Mouse (Mus musculus): ENCODE data around the gene Mapkbp1. TPM values are rescaled to one million over a fixed set of nuclear protein-coding genes. Genes with fewer than 3 reads are reported as not detected.

The Mapkbp1 gene
- polyA plus RNA-seq, 1 experiment from 2014 or later, result 3.8 TPM

- H3K79me2 ChIP-seq (ENCODE audit: inconsistent target), result no peaks in the 10 kb centered on the region
- no peaks in the 10 kb centered on the region for H3K36me3 ChIP-seq (ENCODE audit: inconsistent target)
- H3K4me3 ChIP-seq (ENCODE audit: inconsistent target), result no peak overlapping the region
- 92% methylated on average over 12 of the region's 12 CpGs for WGBS (ENCODE audit: missing documents)
- no peak overlapping the region for H3K27ac ChIP-seq
Observed at GRCm38 (mm10) chr2:120054771-120055552, 82.5 kb downstream of the Mapkbp1 start.

- Histone ChIP-seq H3K4me3 (ENCODE audit: inconsistent target) (no peak overlapping the region), H3K79me2 (ENCODE audit: inconsistent target) (no peaks in the 10 kb centered on the region), H3K27ac (no peak overlapping the region), H3K36me3 (ENCODE audit: inconsistent target) (no peaks in the 10 kb centered on the region)
- 83% methylated on average over 10 of the region's 10 CpGs for WGBS (ENCODE audit: missing documents)
Observed at GRCm38 (mm10) chr2:120055923-120056322, 83.4 kb downstream of the Mapkbp1 start.

DNA sequence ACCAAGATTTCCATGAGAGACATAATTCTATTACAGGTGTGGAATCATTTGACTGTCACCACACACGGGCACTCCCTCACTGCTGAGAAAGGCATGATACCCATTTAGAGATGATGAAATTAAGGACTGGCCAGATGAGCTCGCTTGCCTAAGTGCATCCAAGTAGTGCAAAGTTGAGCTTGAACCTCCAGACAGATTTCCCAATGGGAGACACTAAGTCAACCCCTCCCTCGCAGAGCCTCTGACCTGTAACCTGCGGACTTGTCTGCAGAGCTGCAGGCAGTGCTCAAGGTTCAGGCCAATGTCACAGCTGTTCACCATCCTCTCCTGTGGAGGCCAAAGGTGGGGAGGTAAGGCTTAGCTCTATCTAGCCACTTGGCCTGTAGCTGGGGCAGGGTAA is 86.3 kb downstream of the Mapkbp1 start:
- Histone ChIP-seq H3K4me3 (ENCODE audit: inconsistent target) (no peak overlapping the region), H3K79me2 (ENCODE audit: inconsistent target) (no peaks in the 10 kb centered on the region), H3K36me3 (ENCODE audit: inconsistent target) (no peaks in the 10 kb centered on the region), H3K27ac (no peak overlapping the region)
- 97% methylated on average over 4 of the region's 4 CpGs for whole genome bisulfite sequencing (ENCODE audit: missing documents)

DNA sequence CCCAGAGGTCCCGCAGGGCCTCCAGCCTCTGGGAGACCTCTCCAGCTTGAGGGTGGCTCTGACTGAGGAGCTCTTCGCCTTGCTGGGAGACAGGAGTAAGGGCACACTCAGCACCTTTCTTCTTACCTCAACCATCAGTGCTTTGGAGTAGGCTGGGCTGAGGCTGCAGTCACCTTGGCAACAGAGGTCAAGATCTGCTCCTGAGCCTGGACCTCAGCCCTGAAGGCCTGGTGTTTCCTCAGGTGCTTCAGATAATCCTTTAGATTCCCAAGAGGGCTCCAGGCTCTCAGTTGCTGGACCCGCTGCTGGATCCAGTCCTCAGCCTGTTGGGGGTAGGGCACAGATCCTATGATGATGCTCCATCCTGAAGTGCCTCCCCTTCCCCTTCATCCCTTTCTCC is 87.0 kb downstream of the Mapkbp1 start:
- H3K36me3 ChIP-seq (ENCODE audit: inconsistent target), result no peaks in the 10 kb centered on the region
- H3K79me2 ChIP-seq (ENCODE audit: inconsistent target), result no peaks in the 10 kb centered on the region
- WGBS (ENCODE audit: missing documents), result 90% methylated on average over 3 of the region's 3 CpGs
- H3K4me3 ChIP-seq (ENCODE audit: inconsistent target), result no peak overlapping the region
- H3K27ac ChIP-seq, result no peak overlapping the region

GRCm38 (mm10) chr2:120060190-120060589 is 87.7 kb downstream of the Mapkbp1 start:
- no peaks in the 10 kb centered on the region for H3K36me3 ChIP-seq (ENCODE audit: inconsistent target)
- 79% methylated on average over 6 of the region's 6 CpGs for WGBS (ENCODE audit: missing documents)
- H3K79me2 ChIP-seq (ENCODE audit: inconsistent target), result no peaks in the 10 kb centered on the region
- H3K27ac ChIP-seq, result no peak overlapping the region
- H3K4me3 ChIP-seq (ENCODE audit: inconsistent target), result no peak overlapping the region

GRCm38 (mm10) chr2:120060651-120061050 is 88.2 kb downstream of the Mapkbp1 start:
- 95% methylated on average over 9 of the region's 9 CpGs for WGBS (ENCODE audit: missing documents)
- Histone ChIP-seq H3K79me2 (ENCODE audit: inconsistent target) (no peaks in the 10 kb centered on the region), H3K36me3 (ENCODE audit: inconsistent target) (no peaks in the 10 kb centered on the region)

GRCm38 (mm10) chr2:120062248-120062647 is 89.7 kb downstream of the Mapkbp1 start:
- H3K27ac ChIP-seq, result no peak overlapping the region
- H3K4me3 ChIP-seq (ENCODE audit: inconsistent target), result no peak overlapping the region
- no peaks in the 10 kb centered on the region for H3K79me2 ChIP-seq (ENCODE audit: inconsistent target)
- 85% methylated on average over 7 of the region's 8 CpGs for whole genome bisulfite sequencing (ENCODE audit: missing documents)
- H3K36me3 ChIP-seq (ENCODE audit: inconsistent target), result no peaks in the 10 kb centered on the region

More at GRCm38 (mm10) chr2:120060651-120061050, 88.2 kb downstream of the Mapkbp1 start:
- Histone ChIP-seq H3K27ac (no peak overlapping the region), H3K4me3 (ENCODE audit: inconsistent target) (no peak overlapping the region)

DNA sequence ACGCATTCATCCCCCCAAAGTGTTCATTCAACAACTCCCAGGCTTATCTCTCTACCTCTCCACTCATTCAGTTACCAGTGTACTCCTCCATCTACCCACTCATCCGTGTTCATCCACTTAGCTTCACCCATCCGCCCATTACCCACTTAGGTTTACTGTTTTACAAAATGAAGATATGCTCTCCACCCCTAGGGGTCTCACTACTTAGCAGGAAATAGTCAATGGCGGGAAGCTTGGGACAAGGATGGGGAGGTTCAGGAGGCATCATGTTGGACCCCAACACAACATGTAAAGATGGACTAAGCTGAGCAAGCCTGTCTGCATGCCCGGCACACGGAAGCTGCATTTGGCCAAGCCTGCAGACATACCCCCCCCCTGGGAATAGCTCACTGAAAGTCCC is 92.1 kb downstream of the Mapkbp1 start:
- H3K4me3 ChIP-seq (ENCODE audit: inconsistent target), result no peak overlapping the region
- 84% methylated on average over 6 of the region's 6 CpGs for WGBS (ENCODE audit: missing documents)
- no peaks in the 10 kb centered on the region for H3K79me2 ChIP-seq (ENCODE audit: inconsistent target)

DNA sequence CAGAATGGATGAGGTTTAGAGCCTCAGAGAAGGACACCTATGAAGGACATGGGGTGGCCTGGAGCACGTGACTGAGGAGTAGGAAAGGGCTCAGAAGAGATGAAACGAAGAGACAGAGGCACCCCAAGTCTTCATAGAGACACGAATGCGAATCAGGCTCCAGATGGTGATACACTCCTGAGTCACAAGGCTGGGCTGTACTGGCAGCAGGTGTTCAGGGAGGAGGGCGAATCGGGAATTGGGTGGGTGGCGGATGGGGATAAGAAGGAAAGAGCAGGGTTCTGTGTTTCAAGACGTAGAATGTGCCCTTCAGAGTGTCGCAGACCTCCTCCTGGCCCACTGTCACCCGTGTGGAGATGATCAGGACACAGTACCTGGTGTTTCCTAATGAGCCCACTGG is 92.7 kb downstream of the Mapkbp1 start:
- Histone ChIP-seq H3K79me2 (ENCODE audit: inconsistent target) (no peaks in the 10 kb centered on the region), H3K27ac (no peak overlapping the region), H3K36me3 (ENCODE audit: inconsistent target) (no peaks in the 10 kb centered on the region), H3K4me3 (ENCODE audit: inconsistent target) (no peak overlapping the region)
- 85% methylated on average over 10 of the region's 10 CpGs for WGBS (ENCODE audit: missing documents)

More for the DNA sequence above, 92.1 kb downstream of the Mapkbp1 start:
- no peak overlapping the region for H3K27ac ChIP-seq
- H3K36me3 ChIP-seq (ENCODE audit: inconsistent target), result no peaks in the 10 kb centered on the region

DNA sequence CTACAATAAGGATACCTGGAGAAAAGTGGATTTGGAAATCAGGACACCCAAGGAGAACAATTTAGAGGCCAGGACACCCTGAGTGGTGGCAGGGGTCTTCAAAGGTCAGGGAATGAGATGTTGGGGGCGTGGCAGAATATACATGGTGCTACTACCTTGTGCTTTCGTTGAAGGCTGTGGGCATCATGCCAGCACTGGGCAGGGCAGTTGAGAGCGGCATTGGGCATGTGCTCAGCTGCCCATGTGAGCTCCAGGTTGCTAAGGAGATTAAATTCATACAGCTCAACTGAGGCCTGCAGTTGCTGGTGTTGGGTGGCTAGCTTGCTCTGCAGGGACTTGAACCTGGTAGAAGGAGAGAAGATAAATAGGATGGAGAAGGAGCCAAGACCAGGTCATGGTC is 93.7 kb downstream of the Mapkbp1 start:
- Histone ChIP-seq H3K4me3 (ENCODE audit: inconsistent target) (no peak overlapping the region), H3K27ac (no peak overlapping the region), H3K79me2 (ENCODE audit: inconsistent target) (no peaks in the 10 kb centered on the region), H3K36me3 (ENCODE audit: inconsistent target) (no peaks in the 10 kb centered on the region)
- 91% methylated on average over 3 of the region's 3 CpGs for WGBS (ENCODE audit: missing documents)

DNA sequence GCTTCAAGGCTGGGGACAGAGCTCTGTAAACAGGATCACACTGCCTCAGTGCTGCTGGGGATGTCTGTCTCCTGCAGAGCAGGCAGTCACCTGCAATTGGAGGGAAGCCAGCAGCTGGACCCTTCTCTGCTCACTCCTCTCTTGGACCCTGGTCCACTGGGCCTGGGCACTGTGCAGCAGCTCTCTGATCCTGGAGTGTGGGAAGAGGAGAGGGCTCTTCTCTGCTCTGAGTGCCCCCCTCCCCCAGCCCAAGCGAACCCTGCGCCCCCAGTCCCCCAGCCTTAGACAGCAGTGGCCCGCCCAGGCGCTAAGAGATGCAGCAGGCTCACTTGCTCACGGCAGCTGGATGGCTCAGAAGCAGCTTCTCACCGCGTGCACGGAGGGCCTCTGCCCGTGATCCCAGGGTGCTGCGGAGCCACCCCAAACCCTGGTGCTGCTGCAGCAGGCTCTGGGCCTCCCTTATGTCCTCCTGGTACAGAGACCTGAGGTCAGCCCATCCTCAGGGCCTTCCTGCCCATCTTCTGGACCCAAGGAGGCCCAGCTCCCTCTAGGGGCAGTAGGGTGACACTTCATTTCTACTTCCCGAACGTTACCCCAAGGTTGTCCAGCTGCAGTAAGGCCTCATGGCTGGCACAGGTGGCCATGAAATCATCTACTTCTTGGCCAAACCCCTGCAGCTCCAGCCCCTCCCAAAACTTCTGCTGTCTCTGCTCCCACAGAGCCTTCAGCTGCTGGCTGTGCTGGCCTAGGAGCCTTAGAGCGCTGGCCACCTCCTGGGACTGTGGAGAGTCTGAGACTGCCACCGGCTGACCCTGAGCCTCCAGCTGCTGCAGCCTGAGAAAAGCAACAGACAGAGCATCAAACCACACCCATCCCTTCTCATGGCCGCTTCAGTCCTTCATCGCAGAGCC is 96.3 kb downstream of the Mapkbp1 start:
- Histone ChIP-seq H3K27ac (no peak overlapping the region), H3K36me3 (ENCODE audit: inconsistent target) (no peaks in the 10 kb centered on the region), H3K4me3 (ENCODE audit: inconsistent target) (no peak overlapping the region), H3K79me2 (ENCODE audit: inconsistent target) (no peaks in the 10 kb centered on the region)
- 71% methylated on average over 14 of the region's 16 CpGs for WGBS (ENCODE audit: missing documents)

DNA sequence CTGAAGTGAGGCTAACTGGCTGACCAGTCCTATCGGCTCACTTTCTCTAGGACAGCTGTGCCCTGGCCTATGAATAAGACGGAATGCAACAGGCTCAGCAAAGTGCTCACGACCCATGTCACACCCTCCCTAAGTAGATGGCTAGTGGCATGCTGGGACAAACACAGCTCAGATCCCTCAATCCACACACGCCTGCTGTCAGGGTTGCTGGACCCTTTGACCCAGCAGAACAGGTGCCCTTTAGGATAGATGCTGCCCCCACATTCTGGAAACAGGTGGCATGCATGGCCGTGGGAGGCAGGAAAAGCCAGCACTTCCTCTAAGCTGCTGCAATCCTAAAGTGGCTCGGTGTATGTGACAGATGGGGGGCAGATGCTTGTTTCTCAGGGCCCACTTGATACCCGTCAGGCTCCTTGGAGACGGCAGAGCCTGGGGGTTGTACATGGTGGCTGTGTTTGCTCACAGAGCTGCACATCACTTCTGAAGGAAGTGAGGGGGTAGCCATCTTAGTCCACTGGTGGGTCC is 97.0 kb downstream of the Mapkbp1 start:
- no peak overlapping the region for H3K4me3 ChIP-seq (ENCODE audit: inconsistent target)
- no peaks in the 10 kb centered on the region for H3K79me2 ChIP-seq (ENCODE audit: inconsistent target)
- WGBS (ENCODE audit: missing documents), result 66% methylated on average over 8 of the region's 8 CpGs
- H3K27ac ChIP-seq, result no peak overlapping the region
- H3K36me3 ChIP-seq (ENCODE audit: inconsistent target), result no peaks in the 10 kb centered on the region

DNA sequence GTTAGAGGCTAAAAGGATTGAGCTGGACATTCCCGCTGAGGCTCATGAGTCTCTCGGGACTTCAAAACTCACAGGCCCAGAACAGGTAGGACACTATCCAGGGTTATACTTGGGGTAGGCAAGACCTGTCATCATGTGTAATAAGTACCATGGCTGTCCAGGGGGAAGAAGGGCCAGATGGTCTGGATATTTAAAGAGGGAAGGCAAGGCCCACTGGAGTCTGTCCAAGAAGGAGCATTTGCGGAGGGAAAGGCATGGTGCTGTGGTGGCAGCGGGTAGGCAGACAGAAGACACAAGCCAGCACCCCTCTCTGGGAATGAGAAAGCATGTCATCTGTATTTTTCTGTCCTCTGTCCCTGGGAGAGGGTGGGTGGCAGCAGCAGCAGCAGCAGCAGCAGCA is 101.6 kb downstream of the Mapkbp1 start:
- Histone ChIP-seq H3K36me3 (ENCODE audit: inconsistent target) (no peaks in the 10 kb centered on the region), H3K4me3 (ENCODE audit: inconsistent target) (no peak overlapping the region), H3K79me2 (ENCODE audit: inconsistent target) (no peaks in the 10 kb centered on the region), H3K27ac (no peak overlapping the region)
- 94% methylated on average over 4 of the region's 4 CpGs for WGBS (ENCODE audit: missing documents)

DNA sequence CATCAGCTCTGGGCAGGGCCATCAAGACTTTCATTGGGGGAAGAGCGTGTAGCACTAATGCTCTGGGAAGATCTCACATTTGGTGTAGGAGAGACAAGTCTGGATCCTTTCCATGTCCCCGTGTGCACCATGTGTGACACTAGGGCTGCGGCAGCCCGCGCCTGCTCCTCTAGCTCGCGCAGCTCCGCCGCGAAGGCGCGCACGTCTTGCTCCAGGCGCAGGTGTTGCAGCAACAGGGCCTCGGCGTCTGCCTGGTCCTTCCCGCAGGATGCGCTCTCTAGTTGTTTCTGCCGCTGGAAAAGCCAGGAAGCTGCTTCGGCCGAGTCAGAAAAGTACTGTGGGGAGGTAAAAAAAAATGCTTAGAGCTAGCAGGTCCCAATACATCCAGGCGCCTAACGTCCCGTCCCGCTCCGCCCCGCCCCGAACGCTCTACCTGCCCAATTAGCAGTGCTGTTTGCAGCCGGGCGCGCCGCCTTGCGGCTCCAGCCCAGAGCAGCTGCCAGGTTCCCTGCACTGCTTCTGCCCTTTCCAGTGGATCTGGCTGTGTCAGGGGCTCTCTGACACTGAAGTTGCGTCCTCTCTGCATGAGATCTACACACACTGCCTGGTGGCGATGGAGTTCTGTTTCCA is 103.7 kb downstream of the Mapkbp1 start:
- no peak overlapping the region for H3K4me3 ChIP-seq (ENCODE audit: inconsistent target)
- WGBS (ENCODE audit: missing documents), result 8% methylated on average over 36 of the region's 36 CpGs

More for the DNA sequence above, 103.7 kb downstream of the Mapkbp1 start:
- no peak overlapping the region for H3K27ac ChIP-seq
- H3K36me3 ChIP-seq (ENCODE audit: inconsistent target), result no peaks in the 10 kb centered on the region
- no peaks in the 10 kb centered on the region for H3K79me2 ChIP-seq (ENCODE audit: inconsistent target)
